Mouse (Mus musculus) embryonic fibroblast, embryonic 13.5 days (primary cell): ENCODE data around the gene Hspb1.

Source experiments
- CTCF ChIP-seq: IDR thresholded peaks from 2 replicates; pipeline ENCODE4 v1.5.1; 2011; ENCODE audit warnings: mild to moderate bottlenecking, control low read depth, low read length, moderate library complexity, borderline replicate concordance; ENCODE audit not compliant: insufficient read depth
- POLR2A ChIP-seq: IDR thresholded peaks from 2 replicates; pipeline ENCODE4 v1.6.1; 2011; ENCODE audit warnings: low read depth, mild to moderate bottlenecking, control low read depth, low read length, moderate library complexity

DNA sequence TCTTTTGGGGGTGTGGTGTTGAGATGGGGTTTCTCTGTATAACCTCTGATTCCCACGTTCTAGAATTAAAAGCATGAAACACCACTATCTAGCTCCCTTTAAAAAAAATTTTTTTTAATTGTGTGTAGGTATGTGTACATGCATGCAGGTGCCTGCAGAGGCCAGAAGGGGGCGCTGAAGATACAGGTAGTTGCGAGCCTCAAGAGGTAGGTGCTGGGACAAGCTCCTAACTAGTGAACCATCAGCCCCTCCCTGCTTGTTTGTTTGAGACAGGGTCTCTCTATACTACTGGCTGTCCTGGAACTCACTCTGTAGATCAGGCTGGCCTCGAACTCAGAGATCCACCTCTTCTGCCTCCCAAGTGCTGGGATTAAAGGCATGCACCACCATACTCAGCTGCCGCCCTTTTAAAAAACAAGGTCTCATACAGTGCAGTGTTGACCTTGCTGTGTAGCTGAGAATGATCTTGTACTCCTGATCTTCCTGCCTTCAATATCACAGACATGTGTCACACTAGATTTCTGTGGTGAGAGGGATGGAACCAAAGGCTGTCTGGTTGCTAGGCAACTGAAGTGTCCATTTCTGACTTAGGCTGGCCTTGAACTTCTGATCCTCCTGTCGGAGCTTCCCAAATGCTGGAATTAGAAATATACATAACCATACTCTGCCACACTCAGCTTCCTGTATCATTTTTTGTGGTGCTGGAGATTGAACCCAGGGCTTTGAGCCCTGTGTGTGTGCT lies 13.8 kb downstream of the Hspb1 start:
- TF ChIP-seq CTCF: 0 out of 2 replicates have a peak, but pooled peaks have one; percentile 22
- TF ChIP-seq POLR2A: no peak
